Mouse (Mus musculus): ENCODE measurements around the gene Lin37.

The Lin37 gene

DNA sequence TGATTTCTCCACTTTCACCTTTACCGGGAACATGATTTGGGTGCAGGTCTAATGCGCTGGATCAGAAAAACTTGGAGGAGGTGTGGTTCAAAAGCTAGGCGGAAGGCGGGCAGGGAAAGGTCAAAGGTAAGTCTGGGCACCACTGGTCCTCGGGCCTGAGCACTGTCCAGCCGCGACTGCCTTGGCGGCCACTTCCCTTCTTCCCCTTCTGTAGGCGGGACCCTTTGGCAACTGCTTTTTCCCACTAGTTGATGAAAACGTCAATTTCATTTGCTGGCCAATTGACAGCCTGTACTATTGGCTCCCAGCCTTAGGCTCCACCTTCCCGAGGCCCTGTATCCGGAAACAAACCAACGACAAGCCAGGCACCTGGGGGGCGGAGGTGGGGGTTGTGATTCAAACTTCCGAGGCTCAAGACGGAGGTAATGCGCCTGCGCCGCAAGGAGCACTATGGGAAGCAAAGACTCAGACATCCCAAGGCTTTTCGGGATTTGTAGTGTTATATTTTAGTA, at the start of gene Lin37:
Lin37 (minus strand) TSS at position 396 of the 512 bp plus-strand sequence.
- peak; percentile 86 for DNase-seq (ENCODE audit: extremely low spot score, low read depth, low spot score)

DNA sequence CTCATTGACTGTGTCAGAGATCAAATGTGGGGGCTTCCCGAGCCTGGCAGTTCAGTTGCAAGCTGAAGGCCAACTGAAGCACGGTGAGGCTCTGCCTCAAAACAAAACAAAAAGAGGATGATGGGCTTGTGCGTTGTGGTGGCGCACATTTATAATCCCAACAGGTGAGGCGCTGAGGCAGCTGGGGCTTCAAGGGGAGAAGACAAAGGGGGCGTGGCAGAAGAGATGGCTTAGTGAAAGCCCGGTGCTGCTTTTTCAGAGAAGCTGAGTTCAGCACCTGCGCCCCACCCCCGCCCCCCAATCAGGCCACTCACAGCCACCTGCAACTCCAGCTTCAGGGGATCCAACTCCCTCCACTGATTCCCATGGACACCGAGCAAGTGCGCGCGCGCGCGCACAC, 48.8 kb upstream of the Lin37 start:
- DNase-seq (ENCODE audit: extremely low spot score, low read depth, low spot score), result no peak

DNA sequence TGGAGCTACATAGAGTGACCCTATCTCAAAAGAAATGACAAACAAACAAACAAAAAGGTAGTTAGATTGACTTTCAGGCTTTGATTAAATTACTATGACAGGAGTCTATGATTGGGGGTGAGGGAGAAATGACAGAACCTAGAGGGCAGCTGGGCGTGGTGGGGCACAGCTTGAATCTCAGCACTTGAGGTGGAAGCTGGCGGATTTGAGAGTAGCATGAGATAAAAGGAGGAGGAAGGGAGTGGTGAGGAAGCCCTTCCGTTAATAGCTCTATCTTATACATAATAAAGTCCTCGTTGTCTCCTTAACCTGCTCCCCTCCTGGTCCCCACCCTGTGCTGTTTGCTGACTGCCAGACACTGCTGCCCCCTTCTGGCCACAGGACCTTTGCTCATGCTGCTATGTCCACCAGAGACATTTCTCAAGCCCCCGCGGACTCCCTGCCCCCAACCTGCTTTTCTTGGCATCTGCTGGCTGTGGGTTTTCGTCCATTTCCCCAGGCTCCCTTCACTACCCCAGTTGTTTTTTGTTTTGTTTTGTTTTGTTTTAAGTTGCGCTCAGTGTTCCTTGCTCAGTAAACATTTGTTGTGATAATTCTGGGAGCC, 48.2 kb upstream of the Lin37 start:
- no peak for DNase-seq (ENCODE audit: extremely low spot score, low read depth, low spot score)

DNA sequence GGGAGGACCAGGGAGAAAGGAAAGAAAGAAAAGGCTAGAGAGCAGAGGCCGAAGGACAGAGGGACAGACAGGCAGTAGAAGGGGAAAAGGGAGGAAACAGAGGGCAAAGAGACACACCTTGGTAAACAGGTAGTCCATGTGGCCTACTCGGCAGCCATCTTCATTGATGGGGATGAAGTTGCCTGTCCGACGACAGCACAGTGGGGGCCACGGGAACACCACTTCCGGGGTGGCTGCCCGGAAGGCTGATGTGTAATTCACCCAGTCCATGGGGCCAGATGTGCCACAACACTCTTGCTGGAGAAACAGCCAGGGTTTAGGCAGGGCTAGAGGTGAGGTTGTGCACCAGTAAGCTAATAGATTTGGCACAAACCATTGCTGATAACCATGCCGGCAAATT, 45.3 kb upstream of the Lin37 start:
- DNase-seq (ENCODE audit: extremely low spot score, low read depth, low spot score), result no peak

DNA sequence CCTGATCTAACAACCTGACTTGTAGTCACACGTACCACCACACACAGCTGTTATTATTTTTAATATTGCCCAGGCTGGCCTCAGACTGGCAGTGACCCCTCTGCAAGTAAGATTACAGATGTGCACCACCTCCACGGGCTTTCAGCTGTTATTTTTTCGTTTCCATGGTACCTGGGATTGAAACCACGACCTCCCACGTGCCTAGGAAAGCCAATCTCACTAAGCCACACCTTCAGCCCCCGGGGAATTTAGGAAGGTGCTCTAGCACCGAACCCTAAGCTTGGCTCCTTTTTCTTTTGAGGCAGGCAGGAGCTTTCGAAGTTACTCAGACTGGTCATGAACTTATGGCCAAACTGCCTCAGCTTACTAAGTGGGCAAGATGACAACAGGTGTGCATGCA, 44.8 kb upstream of the Lin37 start:
- DNase-seq (ENCODE audit: extremely low spot score, low read depth, low spot score), result no peak

DNA sequence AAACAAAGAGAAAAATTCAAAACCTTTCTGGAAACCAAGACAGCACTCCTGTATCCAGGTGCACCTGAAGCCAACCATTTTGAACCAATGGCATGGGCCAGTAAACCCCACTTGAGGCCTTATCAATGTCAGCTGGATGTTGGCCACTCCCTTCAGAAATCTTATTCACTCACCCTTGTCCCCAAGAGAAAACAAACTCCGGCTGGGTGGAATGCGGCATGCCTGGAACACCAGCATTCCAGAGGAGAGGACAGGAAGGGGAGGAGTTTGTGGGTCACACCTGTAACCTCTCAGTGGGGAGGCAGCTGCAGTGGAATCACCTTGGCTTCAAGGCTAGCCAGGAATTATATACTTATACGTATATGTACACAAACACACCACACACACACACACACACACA, 42.9 kb upstream of the Lin37 start:
- DNase-seq (ENCODE audit: extremely low spot score, low read depth, low spot score), result no peak

DNA sequence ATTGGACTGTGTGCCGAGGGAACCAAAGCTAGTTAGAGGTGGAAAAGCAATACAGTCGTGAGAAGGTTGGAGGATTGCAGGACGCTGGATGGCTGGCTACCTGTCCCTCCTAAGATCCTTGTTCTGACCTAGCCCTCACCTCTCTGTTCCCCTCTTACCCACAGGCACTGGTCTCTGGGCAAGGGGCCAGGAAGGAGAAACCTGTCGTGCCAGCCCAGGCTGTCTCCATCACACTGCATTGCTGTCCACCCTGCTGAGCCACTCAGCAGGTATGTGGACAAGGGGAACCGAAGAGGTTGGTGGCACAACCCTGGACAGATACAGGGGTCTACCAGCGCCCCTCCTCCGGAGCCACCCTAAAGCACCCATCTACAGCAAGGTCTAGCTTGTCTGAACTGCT, 41.0 kb upstream of the Lin37 start:
- no peak for DNase-seq (ENCODE audit: extremely low spot score, low read depth, low spot score)

DNA sequence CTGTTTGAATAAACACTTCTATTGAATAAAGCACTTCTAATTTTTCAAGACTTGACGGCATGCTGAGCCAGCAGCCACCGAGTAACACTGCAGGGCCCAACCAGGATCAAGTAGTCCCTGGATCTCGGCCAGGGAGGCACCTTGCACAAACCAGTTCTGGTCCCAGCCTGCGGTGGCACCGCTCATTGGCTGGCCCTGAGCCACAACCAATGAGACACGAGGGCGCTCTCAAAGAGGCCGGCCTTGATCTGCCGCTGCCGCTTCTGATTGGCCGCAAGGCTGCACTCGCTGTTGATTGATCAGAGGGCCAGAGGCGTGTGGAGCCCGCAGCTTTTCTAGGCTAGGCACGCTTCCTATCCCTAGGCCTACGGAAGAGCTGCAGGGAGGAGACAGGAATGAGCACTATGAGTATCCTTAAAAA, 40.3 kb upstream of the Lin37 start:
- DNase-seq (ENCODE audit: extremely low spot score, low read depth, low spot score), result no peak

DNA sequence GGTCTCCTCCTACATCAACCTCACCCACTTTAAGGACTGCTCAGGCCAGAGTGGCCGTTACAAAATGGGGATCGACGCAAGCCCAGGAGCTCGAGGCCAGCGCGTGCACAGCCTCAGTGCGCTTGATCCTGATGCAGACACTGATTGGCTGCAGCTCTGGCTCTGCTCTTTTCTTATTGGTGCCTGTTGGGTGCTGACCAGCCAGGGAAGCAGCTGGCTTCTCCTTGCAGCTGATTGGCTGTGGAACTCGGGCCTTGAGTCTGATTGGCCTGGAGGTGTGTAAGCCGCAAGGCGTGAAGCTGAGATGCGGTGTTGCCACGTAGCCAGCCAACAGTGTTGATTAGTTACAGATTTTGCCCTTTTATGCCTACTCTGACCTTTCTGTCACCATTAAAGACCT, 39.1 kb upstream of the Lin37 start, which contains the start of gene Zbtb32:
Zbtb32 (minus strand) TSS at position 124 of the 400 bp plus-strand sequence.
- no peak for DNase-seq (ENCODE audit: extremely low spot score, low read depth, low spot score)

DNA sequence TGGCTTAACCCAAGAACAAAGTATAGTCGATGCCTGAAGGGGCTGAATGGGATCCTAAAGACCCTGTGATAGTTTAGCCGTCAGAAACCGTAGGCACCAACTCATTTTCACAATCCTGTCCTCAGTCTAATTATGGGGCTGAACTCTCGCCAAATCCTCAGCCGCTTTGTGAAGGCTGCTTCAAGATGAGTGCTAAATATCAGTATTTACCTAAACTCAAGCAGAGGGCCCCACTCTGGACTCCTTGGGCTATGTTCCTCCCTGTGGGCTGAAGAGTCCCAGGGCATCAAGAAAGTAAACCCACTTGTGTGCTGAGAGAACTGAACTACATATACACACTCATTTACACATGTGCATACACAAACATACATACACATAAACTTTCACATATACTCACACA, 37.2 kb upstream of the Lin37 start:
- no peak for DNase-seq (ENCODE audit: extremely low spot score, low read depth, low spot score)

DNA sequence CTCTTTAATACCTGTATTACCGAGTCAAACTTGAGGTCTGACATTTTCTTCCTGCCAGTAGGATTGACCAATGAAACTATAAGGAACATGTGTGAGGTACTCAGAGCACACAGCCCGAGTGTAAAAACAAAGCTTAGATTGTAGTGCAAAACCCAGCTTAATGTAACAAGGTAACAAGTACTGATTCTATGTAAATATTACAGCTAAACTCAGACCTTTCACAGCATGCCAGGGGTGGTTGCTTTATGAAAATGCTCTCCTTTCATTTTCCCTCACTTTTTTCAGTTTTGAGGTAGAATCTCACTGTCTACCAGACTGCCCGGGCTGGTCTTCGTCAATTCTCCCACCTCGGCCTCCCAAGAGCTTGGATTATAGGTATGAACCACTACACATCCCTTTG, 36.5 kb upstream of the Lin37 start:
- no peak for DNase-seq (ENCODE audit: extremely low spot score, low read depth, low spot score)

DNA sequence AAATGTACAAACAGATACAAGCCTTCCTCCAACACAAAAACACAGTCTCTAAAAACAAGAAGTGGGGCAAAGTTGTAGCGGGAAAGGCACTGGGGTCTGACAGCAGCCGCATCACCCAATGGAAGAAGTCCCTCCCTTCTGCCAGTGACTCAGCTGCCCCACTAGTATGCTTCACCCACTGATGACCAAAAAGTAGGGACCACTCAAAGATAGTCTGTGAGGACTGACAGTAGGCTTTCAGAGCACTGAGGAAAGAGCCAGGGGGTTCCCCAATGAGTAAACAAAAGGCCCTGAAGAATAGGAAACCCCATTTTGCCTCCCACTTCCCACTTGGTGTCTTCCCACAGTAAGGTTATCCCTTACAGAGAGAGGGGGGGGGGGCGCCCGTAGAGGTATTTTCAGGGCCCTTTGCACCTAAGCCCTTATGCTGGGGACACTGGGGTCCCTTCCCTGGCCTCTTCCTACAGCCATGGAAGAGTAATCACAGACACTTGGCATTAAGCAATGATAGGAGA, 34.9 kb upstream of the Lin37 start:
- DNase-seq (ENCODE audit: extremely low spot score, low read depth, low spot score), result no peak

DNA sequence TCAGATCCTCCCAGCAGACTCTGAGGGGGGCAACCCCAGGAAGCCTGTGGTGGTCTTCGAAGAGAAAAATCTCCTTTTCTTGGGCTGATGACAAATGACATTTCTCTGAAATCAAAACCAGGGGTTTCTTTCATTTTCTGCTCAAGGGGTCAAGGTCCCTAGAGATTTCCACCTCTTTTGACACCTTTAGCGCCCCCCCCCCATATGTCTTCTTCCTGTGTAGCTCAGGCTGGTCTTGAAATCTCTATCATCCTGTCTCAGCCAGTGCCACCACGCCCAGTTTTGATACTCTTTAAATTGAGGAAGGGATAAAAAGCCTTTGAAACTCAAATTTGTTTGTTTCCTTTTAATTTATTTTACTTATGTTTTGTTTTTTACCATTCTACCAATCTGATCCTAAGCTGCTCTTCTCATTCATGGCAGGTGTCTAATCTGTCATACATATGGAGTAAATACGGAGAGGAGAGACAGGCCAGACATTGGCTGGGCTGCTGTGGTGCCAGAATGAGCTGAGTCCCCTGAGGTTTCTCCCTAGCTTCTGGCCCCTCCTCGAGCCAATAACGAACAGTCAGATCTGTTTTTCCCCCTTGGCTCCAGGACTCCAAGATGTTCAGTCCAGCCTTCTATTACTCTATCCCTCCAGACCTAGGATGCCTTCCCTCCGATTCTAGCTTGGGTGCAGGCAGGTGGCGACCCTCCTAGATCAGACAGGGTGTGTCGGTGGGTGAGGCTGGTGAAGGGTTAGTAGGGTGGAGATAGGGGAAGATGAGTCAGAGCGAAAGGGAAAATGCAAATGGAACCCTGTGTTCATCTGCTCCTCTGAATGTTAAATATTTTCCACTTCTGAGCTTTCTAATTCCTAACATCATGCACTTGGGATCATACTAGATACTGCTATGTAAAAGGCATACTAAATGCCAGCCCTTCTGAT, 34.2 kb upstream of the Lin37 start:
- DNase-seq (ENCODE audit: extremely low spot score, low read depth, low spot score), result no peak

DNA sequence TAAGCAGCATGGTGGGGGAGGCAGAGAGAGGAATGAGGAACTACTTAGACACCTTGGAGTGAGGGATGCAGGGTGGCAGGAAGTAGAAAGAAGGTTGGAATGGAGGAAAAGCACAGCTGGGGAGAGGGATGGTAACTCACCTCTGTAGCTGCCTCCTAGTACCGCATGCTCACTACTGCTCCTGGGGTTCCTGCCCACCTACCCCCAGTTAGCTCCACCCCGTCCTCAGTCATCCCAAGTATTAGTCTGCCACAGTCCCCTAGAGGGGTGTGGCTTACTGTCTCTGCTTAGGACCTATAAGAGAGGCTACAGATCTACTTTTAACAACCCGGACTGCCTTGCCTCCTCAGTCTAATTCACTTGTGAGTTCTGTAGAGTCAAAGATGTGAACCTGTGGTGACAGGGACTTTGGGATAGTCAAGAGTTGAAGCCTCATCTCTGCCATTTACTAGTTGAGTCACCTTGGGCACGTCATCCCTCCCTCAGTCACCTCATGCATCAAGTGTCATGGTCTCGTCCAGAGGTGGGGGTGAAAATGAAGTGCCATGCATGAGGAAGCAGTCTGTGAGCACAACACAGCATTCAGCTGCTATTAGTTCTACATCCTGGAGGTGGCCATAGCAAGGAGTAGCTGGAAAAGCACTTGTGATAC, 33.3 kb upstream of the Lin37 start:
- no peak for DNase-seq (ENCODE audit: extremely low spot score, low read depth, low spot score)

DNA sequence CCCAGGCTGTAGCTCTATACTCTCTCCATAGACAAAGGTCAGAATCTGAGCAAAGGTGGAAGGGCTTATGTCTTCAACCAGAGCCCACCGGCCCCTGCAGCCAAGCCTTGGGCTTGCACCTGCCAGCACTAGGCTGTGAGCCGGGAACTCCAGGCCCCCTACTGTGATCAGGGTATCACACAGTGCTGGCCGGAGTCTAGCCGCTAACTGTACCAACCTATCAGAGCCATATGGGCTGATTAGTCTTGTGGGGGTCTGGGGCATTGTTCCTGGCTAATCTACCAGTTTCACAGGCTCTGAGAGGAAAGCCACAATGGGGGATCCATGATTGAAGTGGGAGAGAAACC, 31.9 kb upstream of the Lin37 start:
- DNase-seq (ENCODE audit: extremely low spot score, low read depth, low spot score), result no peak

DNA sequence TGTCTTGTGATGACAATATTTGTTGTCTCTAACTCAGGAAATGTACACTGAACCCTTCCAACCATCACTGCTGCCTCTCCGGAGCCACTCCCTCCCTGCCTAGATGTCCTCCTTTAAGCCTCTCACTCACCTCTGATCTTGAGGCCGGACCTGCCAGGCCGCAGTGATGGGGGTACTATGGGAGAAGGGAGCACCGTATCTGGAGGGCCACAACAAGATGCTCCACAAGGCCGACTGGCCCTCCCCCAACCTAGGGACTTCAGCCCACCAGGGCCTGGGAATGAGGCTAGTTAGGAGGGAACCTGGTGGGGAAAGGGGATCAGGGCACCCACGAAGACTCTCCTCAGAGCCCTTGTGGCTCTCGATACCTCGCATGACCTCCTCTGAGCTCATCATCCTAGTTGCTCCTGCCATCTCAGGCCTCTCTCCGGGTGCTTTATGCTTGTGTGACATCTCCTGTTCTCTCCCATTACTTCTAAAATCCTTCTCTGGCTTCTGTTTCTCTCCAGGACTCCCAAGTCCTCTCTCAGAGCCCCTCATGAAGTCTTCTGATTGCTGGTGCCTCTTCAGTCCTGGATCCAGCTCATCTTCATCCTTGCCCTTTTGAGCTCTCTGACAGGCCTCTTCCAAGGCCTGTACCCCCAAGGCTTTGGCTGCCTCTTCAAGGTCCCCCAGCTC, 31.4 kb upstream of the Lin37 start:
- DNase-seq (ENCODE audit: extremely low spot score, low read depth, low spot score), result no peak

DNA sequence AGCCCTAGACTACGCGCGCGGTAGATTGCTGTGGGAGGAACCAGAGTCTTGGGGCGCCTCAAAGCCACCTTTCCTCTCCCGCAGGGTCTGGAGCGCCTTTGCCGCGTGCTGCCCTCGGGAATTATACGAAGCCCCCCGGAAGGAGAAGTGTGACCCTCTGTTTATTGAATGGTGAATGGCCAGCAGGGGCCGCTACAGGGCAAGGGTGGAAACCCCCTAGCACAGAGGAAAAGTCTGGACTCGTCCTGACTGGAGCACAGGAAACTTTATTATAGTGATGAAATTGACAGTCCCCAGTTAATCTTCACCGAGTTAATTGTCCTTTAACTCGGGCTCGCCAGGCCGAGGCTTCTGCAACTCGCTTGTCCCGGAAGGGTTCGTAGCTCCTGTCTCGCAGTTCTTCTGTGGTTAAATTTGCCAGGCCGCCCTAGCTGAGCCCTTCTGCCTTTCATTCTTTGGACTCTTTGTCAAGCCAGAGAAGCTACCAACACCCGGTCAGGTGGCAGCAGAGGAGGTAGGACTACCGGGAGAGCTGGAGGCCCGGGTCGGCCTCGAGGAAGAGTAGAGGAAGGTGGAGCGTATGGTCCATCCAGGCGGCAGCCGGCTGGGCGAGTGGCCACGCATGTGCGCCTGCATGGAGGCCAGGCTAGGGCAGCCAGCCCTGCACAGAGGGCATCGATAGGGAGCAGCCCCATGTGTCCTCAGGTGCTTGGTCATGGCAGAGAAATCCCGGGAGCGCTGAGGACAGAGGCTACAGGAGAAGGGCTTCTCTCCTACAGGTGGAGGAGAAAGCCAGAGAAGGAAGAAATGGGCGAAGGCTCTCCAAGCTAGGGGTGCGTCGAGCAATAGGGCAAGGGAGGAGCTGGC, 30.0 kb upstream of the Lin37 start:
- DNase-seq (ENCODE audit: extremely low spot score, low read depth, low spot score), result peak; percentile 67

DNA sequence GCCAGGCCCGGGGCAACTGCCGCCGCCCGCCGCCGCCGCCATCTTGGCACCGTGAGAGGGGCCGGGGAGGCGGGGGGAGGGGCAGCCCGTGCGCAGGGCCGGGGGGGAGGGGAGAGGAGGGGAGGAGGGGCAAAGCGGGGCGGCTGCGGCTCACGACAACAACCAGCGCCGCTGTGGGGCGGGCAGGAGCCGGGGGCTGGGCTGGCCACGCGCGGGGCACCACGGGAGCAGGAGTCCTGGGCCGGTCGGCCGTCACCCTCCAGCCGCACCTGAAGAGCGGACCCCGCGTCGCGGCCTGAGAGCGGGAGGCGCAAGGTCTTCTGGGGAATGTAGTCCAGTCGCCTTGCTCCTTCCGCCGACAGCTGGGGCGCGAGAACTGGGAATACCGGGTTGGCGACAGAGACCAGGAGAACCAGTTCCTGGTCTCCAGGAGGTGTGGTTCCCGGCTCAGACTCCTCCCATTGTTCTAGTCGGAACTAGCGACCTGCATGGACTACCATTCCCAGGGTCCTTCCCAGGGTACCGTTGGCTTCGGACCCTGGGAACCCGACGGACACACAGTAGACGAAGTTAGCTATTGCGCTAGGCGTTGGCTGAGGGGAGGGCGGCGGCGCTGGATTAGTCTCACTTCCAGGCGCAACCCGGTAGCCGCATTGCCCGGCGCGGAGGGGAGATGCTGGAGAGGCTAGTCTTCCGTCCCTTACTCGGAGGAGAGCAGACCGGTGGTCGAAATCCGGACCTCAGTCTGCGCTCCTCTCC, 29.2 kb upstream of the Lin37 start, which contains the start of gene Kmt2b:
Kmt2b (minus strand) TSS at position 51 of the 759 bp plus-strand sequence.
- DNase-seq (ENCODE audit: extremely low spot score, low read depth, low spot score), result peak; percentile 85
